Mouse (Mus musculus): ENCODE data around the gene Rin1. TPM values are rescaled to one million over a fixed set of nuclear protein-coding genes. Genes with fewer than 3 reads are reported as not detected.
A peak's percentile ranks its signal among the peaks of the same experiment; 100 is the strongest.

Rin1 gene
- polyA plus RNA-seq, 1 experiment from 2014 or later, result 1.1 TPM

DNA sequence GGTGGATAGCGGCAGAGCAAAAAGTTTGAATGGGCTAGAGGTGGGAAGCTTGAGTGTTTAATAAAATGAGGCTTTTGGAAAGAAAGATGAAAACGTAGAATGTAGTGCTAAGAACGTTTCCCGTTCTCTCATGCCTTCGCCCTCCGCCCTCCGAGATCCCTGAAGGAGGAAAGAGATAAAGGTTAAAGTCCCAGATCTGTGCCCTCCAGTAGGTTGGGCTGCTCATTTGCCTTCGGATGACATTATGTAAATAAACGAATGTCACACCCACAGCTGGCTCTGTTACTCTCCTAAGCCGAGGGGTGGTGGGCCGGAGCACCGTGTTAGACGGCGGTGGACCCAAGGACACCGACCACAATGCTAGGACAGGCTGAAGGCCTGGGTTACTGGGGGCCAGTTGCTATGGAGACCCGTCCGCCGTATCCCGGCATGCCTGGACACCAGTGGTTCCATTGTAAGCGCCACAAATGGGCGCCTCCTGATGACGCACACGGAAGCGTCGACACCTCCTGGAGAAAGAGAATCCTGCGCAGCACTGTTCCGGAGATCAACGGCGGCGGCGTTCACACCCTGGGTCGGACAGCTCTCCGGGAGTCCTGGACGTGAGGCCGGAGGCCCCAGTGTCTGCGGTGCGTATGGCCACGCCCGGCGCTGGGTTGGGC, 9.3 kb upstream of the Rin1 start, which contains the start of gene Brms1:
Gene Brms1, plus strand, starts transcription at position 493 of the 662 bp plus-strand sequence.
- peak; percentile 89 for DNase-seq (ENCODE audit: low spot score)

DNA sequence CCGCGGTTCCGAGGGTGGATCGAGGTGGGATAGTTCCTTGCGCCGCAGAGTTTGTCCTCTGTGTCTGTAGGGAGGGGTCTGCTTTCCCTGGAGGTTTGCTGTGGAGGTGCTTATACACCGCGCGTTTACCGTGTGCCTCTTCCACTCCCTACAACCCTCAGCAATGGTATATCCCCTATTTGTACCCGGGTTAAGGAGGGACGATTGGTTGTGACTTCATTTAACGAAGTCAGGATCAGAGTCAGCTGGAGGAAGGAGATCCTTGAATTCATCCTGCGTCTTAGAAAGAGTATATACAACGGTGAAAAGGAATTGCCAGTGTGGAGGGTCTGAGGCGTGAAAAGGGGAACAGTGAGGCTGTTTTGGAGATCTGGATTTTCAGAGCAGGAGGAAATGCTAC, 8.7 kb upstream of the Rin1 start:
- peak; percentile 23 for DNase-seq (ENCODE audit: low spot score)

DNA sequence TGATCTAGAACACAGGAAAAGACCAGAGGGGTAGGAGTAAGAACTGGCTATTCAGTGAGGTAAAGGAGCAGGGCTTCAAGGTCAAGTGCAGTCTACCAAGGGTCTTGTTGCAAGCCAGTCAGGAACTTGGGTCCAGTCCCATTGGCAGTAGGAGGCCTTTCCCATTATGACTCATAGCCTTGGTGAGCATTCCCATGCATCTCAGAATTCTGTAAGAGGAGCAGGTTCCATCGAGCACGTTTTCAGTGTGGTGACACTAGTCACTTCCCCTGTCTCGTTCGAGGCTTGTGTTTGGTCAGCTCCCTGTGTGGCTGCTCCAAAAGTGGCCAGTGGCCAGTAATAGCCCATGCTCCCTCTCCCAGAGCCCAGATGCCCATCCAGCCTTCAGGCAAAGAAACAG, 4.8 kb upstream of the Rin1 start:
- no peak for DNase-seq (ENCODE audit: low spot score)

DNA sequence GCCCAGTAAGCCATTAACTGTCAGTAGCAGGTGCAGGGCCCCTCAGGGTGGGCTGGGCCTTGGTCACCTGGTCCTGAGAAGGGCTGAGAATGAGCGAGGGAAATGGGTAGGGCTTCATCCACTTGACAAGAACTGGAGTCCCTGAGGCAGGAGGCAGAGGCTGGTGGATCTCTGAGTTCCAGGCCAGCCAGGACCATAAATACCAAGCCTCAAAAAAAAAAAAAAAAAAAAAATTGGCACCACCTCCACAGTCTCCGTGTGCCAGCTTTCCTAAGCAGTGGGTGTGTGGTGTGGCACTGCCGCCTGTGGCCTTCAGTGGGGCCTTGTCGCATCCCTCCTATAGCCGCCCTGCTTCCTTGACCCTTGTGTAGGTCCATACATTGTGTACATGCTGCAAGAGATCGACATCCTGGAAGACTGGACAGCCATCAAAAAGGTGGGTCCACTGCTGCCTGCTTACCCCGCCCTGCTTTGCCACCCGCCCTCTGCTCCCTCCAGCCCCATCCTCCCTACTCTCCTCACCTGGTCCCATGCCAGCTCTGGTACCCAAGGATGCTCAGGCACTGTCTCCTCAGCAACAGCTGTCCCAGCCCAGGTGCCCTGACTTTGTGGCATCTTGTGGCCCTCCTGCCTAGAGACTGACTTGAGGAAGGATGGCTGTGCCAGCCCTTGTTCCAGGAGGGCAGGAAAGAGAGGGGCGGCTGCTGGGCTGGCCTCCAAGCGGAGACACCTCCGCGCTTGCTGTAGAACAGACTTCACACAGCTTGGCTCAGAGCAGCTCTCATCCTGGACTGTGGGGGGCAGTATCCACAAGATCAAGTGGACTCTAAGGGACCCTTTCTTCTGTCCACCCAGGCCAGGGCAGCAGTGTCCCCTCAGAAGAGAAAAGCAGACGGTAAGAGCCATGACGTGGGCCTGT, 1.9 kb upstream of the Rin1 start:
- DNase-seq (ENCODE audit: low spot score), result no peak

DNA sequence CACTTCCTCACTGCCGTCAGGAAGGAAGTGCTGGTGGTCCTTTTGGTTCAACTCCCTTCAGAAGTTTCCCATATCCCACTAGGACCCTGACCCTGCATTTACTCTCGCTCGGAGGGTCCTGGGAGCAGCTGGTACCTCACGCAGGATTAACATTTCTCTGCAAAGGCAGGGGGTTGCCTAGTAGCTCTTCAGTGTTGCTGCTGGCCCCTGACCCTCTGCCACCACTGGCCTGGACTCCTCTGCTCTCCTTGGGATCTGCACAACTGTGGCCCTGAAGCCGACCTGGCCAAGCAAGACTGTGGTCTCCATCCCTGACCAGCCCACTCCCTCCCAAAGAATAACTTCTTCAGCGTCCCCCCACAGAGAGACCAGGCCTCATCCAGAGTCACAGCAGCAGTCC, 956 bp upstream of the Rin1 start:
- no peak for DNase-seq (ENCODE audit: low spot score)

DNA sequence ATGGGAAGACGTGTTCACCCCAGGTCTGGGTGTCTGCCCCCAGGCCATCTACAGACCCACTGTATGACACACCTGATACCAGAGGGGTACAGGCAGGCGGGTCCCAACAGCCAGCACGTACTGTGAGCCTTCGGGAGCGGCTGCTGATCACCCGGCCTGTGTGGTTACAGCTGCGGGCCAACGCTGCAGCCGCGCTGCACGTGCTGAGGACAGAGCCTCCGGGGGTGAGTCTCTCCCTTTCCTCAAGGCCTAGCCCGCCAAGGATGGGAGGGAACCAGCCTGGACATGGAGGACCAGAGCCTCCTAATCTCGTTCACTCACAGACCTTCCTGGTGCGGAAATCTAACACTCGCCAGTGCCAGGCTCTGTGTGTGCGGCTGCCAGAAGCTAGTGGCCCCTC, 750 bp downstream of the Rin1 start:
- DNase-seq (ENCODE audit: low spot score), result no peak

- no peak for DNase-seq (ENCODE audit: low spot score)
Measured at GRCm38 (mm10) chr19:5051515-5051914, 1.2 kb downstream of the Rin1 start.

- no peak for DNase-seq (ENCODE audit: low spot score)
Measured at GRCm38 (mm10) chr19:5052166-5052822, 2.0 kb downstream of the Rin1 start.

GRCm38 (mm10) chr19:5052853-5053252, 2.6 kb downstream of the Rin1 start:
- DNase-seq (ENCODE audit: low spot score), result no peak

DNA sequence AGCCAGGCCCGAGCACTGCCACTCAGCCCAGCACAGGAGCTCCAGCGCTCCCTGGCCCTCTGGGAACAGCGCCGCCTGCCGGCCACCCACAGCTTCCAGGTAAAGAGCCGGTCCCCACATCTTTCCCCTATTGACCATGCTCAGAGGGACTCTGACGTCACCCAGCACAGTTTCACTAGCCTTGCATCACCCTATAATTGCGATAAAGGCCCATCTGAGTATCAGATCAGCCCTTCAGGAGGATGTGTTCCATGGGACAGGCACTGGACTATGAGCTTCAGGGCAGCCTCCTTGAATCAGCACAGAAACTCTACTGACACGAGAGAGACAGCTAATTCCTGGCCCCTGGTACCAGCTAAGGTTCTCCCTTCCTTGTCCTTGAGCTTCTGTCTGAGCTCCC, 3.6 kb downstream of the Rin1 start:
- DNase-seq (ENCODE audit: low spot score), result peak; percentile 39

DNA sequence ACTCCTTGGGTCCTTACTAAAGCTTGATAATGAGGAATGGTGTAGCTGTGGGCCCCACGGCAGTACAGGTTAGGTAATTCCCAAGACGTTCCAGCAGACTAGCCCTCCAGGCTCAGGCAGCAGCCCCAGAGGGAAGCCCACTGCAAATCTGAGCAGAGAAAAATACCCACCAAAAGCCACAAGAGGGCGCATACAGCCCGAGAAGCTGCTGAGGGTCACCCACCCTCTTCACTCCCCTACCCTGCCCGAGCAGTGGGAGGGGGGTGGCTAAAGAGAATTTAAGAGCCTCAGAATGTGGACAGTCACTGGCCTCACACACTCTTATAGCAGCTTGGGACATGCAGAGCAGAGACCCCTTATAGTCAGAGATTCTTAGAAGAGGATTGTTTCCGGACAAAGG, 6.0 kb downstream of the Rin1 start:
- DNase-seq (ENCODE audit: low spot score), result peak; percentile 44

GRCm38 (mm10) chr19:5057876-5058775, 7.8 kb downstream of the Rin1 start:
- no peak for DNase-seq (ENCODE audit: low spot score)

- no peak for DNase-seq (ENCODE audit: low spot score)
Measured at GRCm38 (mm10) chr19:5058801-5059771, 8.8 kb downstream of the Rin1 start.

GRCm38 (mm10) chr19:5060365-5061330, 10.4 kb downstream of the Rin1 start:
- no peak for DNase-seq (ENCODE audit: low spot score)

DNA sequence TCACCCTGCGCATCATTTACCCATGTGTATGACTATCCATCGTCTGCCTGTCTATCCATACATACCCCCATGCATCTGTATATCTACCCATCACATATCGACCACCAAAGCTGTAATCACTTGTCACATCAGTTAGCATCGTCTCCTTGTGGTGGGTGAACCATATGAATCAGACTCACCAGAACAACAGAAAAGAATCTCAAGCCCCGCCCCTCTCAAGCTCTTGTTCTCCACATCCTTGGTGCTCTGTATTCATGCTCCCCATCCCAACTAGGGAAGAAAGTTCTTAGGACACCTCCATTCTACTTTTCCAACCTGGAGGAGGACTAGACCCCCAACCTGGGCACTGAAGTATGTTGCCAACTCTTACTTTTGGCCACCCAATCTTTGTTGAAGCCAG, 11.8 kb downstream of the Rin1 start:
- no peak for DNase-seq (ENCODE audit: low spot score)

DNA sequence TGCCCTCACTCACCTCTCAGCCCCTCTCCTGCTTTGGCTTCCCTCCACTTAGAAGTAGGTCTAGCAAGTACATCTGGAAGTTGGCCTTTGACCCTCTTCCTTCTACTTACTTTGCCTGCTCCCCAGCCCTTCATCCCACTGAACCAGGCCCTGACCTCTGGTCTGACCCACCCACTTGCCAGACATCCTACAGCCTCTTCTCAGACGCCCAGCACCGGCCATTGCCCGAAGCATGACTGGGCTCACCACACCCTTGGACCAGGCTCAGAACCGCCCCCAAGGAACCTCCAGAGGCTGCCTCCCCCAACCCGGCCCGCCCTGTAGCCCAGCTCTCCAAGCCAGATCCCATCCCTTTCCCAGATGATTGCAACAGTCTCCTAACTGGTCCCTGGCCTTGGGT, 12.2 kb downstream of the Rin1 start:
- DNase-seq (ENCODE audit: low spot score), result no peak

DNA sequence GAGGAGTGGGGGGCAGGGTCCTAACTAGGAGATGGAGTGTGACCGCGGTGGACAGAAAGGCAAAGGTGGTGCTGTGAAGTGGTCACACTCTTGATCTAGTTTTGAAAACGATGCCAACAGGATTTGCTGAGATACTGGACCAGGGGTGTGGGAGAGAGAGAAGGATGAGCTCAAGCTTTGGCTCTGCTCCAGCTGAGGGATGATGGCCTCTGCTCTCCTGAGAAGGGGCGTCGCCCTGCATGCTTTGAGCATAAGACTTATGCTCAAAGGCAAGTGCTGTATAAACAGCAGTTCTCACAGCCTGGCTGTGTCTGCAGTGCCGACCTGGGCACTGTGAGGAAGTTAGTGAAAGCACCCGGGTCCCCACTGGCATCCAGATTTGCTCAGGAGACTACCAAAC, 14.8 kb downstream of the Rin1 start:
- no peak for DNase-seq (ENCODE audit: low spot score)

- DNase-seq (ENCODE audit: low spot score), result no peak
Measured at GRCm38 (mm10) chr19:5067040-5067799, 16.9 kb downstream of the Rin1 start.
